In genomic region chr4:132353481-132353885, GRCm38 (mm10) we compare ENCODE assay signal across 8 mouse cellular contexts. TPM values are rescaled to one million over a fixed set of nuclear protein-coding genes. Genes with fewer than 3 reads are reported as not detected.
DNase-seq lines count a peak whose midpoint lies in the region; ATAC-seq lines count a peak whose summit lies in the region.

Gene Rcc1 (minus strand): TSS chr4:132353605.

- H3K9me3 ChIP-seq in heart, embryonic 14.5 days (ENCODE audit: control insufficient read depth, low read length), result no peaks in the 10 kb centered on the region
- H3K9me3 ChIP-seq in liver, embryonic 13.5 days (replicated peaks), result no peaks in the 10 kb centered on the region
- no peaks in the 10 kb centered on the region for H3K9me3 ChIP-seq in stomach, embryonic 16.5 days (replicated peaks; ENCODE audit: control insufficient read depth, low read length)

- H3K4me3 ChIP-seq in brown adipose tissue, adult 24 weeks (ENCODE audit: insufficient read depth, low read depth, low read length), result peak within 1 kb of the TSS; percentile 84
- H3K4me3 ChIP-seq in heart, embryonic 14.5 days (ENCODE audit: control insufficient read depth in 1 of 2, insufficient read depth in 1 of 2, low read depth in 1 of 2, low read length in 2 of 2), result peak within 1 kb of the TSS; percentile 73 to 80
- H3K4me3 ChIP-seq in liver, embryonic 13.5 days (replicated peaks), result peak within 1 kb of the TSS; percentile 84
- H3K4me3 ChIP-seq in stomach, embryonic 16.5 days (replicated peaks; ENCODE audit: low read length), result peak within 1 kb of the TSS; percentile 88

- WGBS in heart, embryonic 14.5 days, result under 1% methylated on average over 31 of the region's 31 CpGs
- WGBS in liver, embryonic 13.5 days (ENCODE audit: insufficient replicate concordance), result under 1% methylated on average over 31 of the region's 31 CpGs
- 0% methylated on average over 31 of the region's 31 CpGs for WGBS in stomach, embryonic 16.5 days

- peak within 1 kb of the TSS; percentile 95 for H3K9ac ChIP-seq in heart, embryonic 14.5 days (ENCODE audit: low read length)
- peak within 1 kb of the TSS; percentile 92 for H3K9ac ChIP-seq in liver, embryonic 13.5 days
- peak within 1 kb of the TSS; percentile 94 for H3K9ac ChIP-seq in stomach, embryonic 16.5 days (ENCODE audit: low read length)

- H3K27me3 ChIP-seq in heart, embryonic 14.5 days (ENCODE audit: control insufficient read depth, insufficient read depth, low read length), result no peaks in the 10 kb centered on the region
- no peaks in the 10 kb centered on the region for H3K27me3 ChIP-seq in liver, embryonic 13.5 days
- no peaks in the 10 kb centered on the region for H3K27me3 ChIP-seq in stomach, embryonic 16.5 days (ENCODE audit: control insufficient read depth, insufficient read depth, low read length)

- peak within 1 kb of the TSS; percentile 81 for H3K4me2 ChIP-seq in heart, embryonic 14.5 days (ENCODE audit: low read length)
- peak within 1 kb of the TSS; percentile 77 for H3K4me2 ChIP-seq in liver, embryonic 13.5 days
- peak within 1 kb of the TSS; percentile 72 for H3K4me2 ChIP-seq in stomach, embryonic 16.5 days (ENCODE audit: low read depth, low read length)

- H3K27ac ChIP-seq in brown adipose tissue, adult 24 weeks (replicated peaks; ENCODE audit: low read depth, low read length), result peak within 1 kb of the TSS; percentile 85
- peak within 1 kb of the TSS; percentile 87 to 95 for H3K27ac ChIP-seq in heart, embryonic 14.5 days (replicated peaks in 1 of 2; ENCODE audit: control insufficient read depth in 1 of 2, insufficient read depth in 1 of 2, low read depth in 2 of 2, low read length in 2 of 2)
- H3K27ac ChIP-seq in liver, embryonic 13.5 days, result peak within 1 kb of the TSS; percentile 97
- peak within 1 kb of the TSS; percentile 98 for H3K27ac ChIP-seq in stomach, embryonic 16.5 days (ENCODE audit: low read length)

- ATAC-seq in heart, embryonic 14.5 days (ENCODE audit: insufficient number of reproducible peaks, insufficient read depth, low FRiP score, low read depth), result peak; percentile 88
- ATAC-seq in liver, embryonic 13.5 days (ENCODE audit: low read depth), result peak; percentile 78
- ATAC-seq in stomach, embryonic 16.5 days (ENCODE audit: insufficient read depth, low FRiP score), result peak; percentile 93

- DNase-seq in CD4-positive, CD25-positive, alpha-beta regulatory T cell, adult 2 months (ENCODE audit: low read depth, low spot score), result peak; percentile 96
- DNase-seq in fat pad, adult 2 months (ENCODE audit: extremely low read depth, low read depth, low spot score), result peak; percentile 78
- DNase-seq in kidney, postnatal 14 days, result peak; percentile 95
- peak; percentile 87 for DNase-seq in liver, embryonic 13.5 days
- DNase-seq in neural tube, embryonic 10.5 days (ENCODE audit: extremely low spot score, low spot score), result peak; percentile 92

- peaks cover 51% of the 10 kb centered on the region for H3K36me3 ChIP-seq in heart, embryonic 14.5 days (ENCODE audit: control insufficient read depth, insufficient read depth, low read length)
- peaks cover 49% of the 10 kb centered on the region for H3K36me3 ChIP-seq in liver, embryonic 13.5 days
- H3K36me3 ChIP-seq in stomach, embryonic 16.5 days (ENCODE audit: control insufficient read depth, insufficient read depth, low read length), result peaks cover 9% of the 10 kb centered on the region

- H3K4me1 ChIP-seq in brown adipose tissue, adult 24 weeks (ENCODE audit: control insufficient read depth, insufficient read depth, insufficient read length, low read length), result 0 out of 2 replicates have a peak, but pooled peaks cover 2% of the 10 kb centered on the region
- peaks cover 0 to 12% of the 10 kb centered on the region in 2 experiments; a peak in 1 of 4 replicates for H3K4me1 ChIP-seq in heart, embryonic 14.5 days (ENCODE audit: control insufficient read depth in 2 of 2, insufficient read depth in 2 of 2, low read length in 2 of 2)
- peaks cover 72% of the 10 kb centered on the region for H3K4me1 ChIP-seq in liver, embryonic 13.5 days (replicated peaks)
- H3K4me1 ChIP-seq in stomach, embryonic 16.5 days (ENCODE audit: control insufficient read depth, insufficient read depth, low read length), result peaks cover 10% of the 10 kb centered on the region; the same call in 1 of the 2 replicates

RNA-seq across cellular contexts. Expression of gene Rcc1, which starts in this region (rescaled TPM):
- polyA plus RNA-seq in brown adipose tissue, adult 24 weeks (2012; ENCODE audit: insufficient read depth, insufficient read length, missing spikeins), result 3.4 and 7.6 TPM in 2 replicates
- polyA plus RNA-seq in heart, embryonic 14.5 days (2014; fragmentation: Nextera tagmentation; extraction: Ambion mirVana), result 18.9 and 21.1 TPM in 2 replicates
- polyA plus RNA-seq in liver, embryonic 13.5 days (2015; fragmentation: Nextera tagmentation; extraction: Ambion mirVana), result 79.4 and 80.2 TPM in 2 replicates
- 62.6 and 64.0 TPM in 2 replicates for polyA plus RNA-seq in stomach, embryonic 16.5 days (2015; fragmentation: Nextera tagmentation; extraction: Ambion mirVana)

Comparison
In these comparisons a context has a peak if more than half of its experiments do, and no peak if none do; other contexts are left out.
1. Peak in every context shown above with its lines: DNase-seq, ATAC-seq, H3K4me3 ChIP-seq and H3K27ac ChIP-seq.